Mouse (Mus musculus) bone marrow macrophage, adult 2 months (primary cell): ENCODE measurements around the gene Nomo1. TPM values are rescaled to one million over a fixed set of nuclear protein-coding genes. Genes with fewer than 3 reads are reported as not detected.
A peak's percentile ranks its signal among the peaks of the same experiment; 100 is the strongest.

Experiments
- H3K27ac ChIP-seq: 2 replicates; pipeline ENCODE4 v1.5.1; 2012; ENCODE audit warnings: low read depth, low read length; ENCODE audit not compliant: insufficient read depth
- H3K4me1 ChIP-seq: 2 replicates; pipeline ENCODE4 v1.6.1; 2012; ENCODE audit warnings: low read length; ENCODE audit not compliant: control insufficient read depth, insufficient read depth
- H3K4me3 ChIP-seq: 2 replicates; pipeline ENCODE4 v1.5.1; 2012; ENCODE audit warnings: mild to moderate bottlenecking, low read length, moderate library complexity; ENCODE audit not compliant: insufficient read depth
- CTCF ChIP-seq: IDR thresholded peaks from 2 replicates; pipeline ENCODE4 v1.5.1; 2012; ENCODE audit warnings: low read depth, mild to moderate bottlenecking, low read length, moderate library complexity
- POLR2A ChIP-seq: IDR thresholded peaks from 2 replicates; pipeline ENCODE4 v1.6.1; 2012; ENCODE audit warnings: mild to moderate bottlenecking, low read depth, low read length, borderline replicate concordance
- polyA plus RNA-seq: library from polyadenylated mRNA; stranded (reverse); fragments of >200 nt; gene quantifications from 2 replicates; pipeline ENCODE4 v1.2.4, GENCODE M21; 2012; ENCODE audit not compliant: missing spikeins, insufficient read depth, insufficient read length

The Nomo1 gene
- polyA plus RNA-seq, 1 experiment, result 16.8 TPM

DNA sequence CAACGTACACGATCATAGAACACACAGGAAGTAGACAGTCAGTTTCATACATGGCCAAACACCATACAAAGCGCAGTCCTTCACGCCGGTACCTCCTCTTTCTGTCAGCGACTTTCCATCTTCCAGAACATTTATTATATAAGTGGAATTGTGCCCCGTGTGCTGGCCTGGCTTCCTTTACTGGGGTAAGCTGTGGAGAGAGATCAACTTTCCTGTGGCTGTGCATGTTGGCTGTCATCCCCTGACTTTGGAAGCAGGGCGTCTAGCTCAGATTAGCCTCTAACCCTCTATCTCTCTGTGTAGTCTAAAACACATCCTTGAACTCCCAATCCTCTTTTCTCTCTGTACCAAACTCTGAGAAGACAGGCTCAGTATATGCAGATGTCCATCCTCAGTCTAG is 35.3 kb downstream of the Nomo1 start:
- no peak for TF ChIP-seq POLR2A
- no peak for TF ChIP-seq CTCF
- H3K4me3 ChIP-seq, result no peak overlapping the region
- no peak overlapping the region for H3K27ac ChIP-seq
- H3K4me1 ChIP-seq, result no peaks in the 10 kb centered on the region

DNA sequence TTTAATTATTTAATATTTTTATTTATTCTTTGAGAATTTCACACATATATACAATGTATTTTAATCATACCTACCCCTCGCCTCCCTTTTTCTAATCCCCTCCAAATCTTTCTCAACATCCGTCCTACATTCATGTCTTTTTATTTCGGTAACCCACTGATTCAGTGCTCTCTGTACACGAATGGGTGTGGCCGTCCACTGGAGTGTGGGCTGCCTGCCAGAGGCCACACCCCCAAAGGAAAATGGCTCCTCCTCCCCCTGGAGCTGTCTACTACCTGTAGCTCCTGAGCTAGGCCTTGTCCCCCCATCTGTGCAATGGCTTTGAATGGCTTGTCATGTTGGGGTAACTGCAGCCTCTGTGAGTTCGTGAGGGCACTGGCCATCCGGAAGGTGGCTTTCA is 43.3 kb downstream of the Nomo1 start:
- H3K4me1 ChIP-seq, result no peaks in the 10 kb centered on the region
- TF ChIP-seq CTCF (no peak), POLR2A (no peak)
- H3K4me3 ChIP-seq, result no peak overlapping the region
- H3K27ac ChIP-seq, result no peak overlapping the region

DNA sequence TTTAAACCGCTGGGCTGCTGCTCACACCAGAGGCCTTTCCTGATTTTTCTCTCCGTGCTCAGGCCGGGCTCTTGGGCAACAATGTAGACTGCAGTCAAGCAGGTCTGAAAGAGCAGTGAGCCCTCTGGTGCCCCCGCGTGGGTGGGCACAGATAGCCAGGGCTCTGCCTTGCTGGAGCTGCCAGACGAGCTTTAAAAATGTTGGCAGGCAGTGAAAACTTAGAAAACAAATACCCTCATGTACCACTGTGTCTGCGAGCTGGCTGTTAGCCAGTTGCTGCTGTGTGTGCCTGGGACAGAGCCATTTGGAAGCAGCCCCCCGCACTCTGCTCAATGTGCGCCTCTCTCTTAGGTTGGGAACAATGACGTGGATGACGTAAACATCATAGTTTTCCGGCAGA is 44.2 kb downstream of the Nomo1 start:
- no peaks in the 10 kb centered on the region for H3K4me1 ChIP-seq
- H3K27ac ChIP-seq, result no peak overlapping the region
- TF ChIP-seq POLR2A (no peak), CTCF (no peak)
- no peak overlapping the region for H3K4me3 ChIP-seq

DNA sequence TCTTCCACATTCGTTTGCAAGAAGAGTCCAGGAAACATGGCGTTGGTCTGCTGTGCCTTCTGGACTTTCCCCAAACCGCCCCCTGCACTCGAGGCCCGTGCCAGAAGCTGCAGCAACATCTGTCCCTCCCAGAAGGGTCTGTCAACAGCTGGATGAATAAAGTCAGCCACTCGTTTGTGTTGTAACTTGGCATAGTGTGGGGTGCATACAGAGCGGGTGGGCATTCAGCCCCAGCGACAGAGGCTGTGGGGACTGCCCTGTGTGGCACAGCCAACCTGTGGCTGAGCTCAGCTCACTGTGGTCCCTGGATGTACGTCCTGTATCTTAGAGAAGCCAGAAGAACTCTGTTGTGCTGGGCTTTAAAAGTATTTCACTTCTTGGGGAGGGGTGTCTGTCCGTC is 50.5 kb downstream of the Nomo1 start:
- TF ChIP-seq CTCF, result no peak
- TF ChIP-seq POLR2A, result no peak
- no peak overlapping the region for H3K4me3 ChIP-seq
- H3K27ac ChIP-seq, result no peak overlapping the region
- H3K4me1 ChIP-seq, result peaks cover 2% of the 10 kb centered on the region; the same call in 1 of the 2 replicates

DNA sequence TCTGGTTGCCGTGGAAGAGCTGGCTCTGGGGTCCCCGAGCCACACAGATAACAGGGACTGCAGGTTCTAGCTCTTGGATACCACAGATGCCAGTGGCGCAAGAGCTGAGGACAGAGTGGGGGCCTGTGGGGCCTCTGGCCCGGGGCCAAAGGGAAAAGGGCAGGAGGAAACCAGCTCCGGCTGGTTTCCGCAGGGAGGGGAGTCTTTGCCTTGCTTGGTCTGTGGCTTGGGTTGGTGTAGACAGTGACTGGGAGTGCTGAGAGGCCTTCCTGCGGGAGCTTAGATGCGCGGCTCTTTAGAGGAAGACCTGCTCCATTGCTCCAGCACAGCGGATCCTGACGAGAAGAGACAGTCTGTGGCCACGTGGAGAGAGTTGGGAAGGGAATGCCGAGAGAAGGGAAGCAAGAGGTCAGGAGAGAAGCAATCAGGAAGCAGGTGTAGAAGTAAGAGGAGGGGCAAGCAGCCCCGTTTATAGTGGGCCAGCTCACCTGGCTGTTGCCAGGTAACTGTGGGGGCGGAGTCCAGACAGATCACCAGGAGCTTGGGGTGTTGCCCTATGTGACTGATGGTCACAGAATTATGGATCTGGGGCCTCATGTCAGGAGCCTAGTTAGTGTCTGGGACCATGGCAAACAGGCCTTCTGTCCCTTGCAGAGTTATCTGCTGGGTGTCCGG is 51.5 kb downstream of the Nomo1 start:
- no peak for TF ChIP-seq POLR2A
- no peak for TF ChIP-seq CTCF
- peaks cover 2% of the 10 kb centered on the region; the same call in 1 of the 2 replicates for H3K4me1 ChIP-seq
- no peak overlapping the region for H3K4me3 ChIP-seq
- H3K27ac ChIP-seq, result no peak overlapping the region

DNA sequence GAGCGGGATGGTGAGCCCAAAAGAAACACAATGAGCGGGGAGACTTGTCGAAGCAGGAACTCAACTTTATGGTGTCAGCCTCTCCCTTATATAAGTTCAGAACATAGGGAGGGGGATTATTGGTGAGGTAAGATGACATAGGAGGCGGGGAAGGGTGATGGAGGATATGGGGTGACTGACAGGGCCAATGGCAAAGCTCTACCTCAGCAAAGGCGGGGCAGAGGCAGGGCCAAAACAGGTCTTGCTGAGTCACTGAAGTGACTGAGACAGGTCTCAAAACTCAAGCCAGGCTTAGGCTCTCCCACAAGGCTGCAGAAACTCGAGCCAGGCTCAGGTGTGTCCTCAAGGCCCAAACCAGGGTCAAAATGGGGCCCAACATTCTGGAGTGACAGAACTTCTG is 52.9 kb downstream of the Nomo1 start:
- H3K4me3 ChIP-seq, result no peak overlapping the region
- TF ChIP-seq CTCF (no peak), POLR2A (no peak)
- peaks cover 2% of the 10 kb centered on the region; the same call in 1 of the 2 replicates for H3K4me1 ChIP-seq
- no peak overlapping the region for H3K27ac ChIP-seq

DNA sequence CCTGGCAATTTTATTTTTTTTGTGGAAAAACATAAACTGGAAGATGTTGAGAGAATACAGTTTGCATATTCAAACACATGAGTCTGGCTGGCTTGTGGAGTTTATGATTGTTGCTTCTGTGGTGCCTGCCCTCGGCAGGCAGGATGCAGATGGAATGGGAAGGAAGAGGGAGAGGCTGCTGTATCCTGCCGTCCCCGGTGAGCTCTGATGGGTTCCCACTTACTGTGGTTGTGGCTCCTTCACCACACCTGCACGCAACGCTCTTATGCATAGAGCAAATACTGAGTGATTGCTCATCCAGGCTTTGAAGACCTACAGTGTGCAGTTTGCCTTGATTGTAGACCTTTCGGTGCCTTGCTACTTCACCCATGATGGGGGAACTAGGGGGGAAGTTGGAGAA is 54.7 kb downstream of the Nomo1 start:
- TF ChIP-seq POLR2A, result no peak
- TF ChIP-seq CTCF, result no peak
- H3K4me1 ChIP-seq, result peaks cover 2% of the 10 kb centered on the region; the same call in 1 of the 2 replicates
- no peak overlapping the region for H3K27ac ChIP-seq
- no peak overlapping the region for H3K4me3 ChIP-seq

DNA sequence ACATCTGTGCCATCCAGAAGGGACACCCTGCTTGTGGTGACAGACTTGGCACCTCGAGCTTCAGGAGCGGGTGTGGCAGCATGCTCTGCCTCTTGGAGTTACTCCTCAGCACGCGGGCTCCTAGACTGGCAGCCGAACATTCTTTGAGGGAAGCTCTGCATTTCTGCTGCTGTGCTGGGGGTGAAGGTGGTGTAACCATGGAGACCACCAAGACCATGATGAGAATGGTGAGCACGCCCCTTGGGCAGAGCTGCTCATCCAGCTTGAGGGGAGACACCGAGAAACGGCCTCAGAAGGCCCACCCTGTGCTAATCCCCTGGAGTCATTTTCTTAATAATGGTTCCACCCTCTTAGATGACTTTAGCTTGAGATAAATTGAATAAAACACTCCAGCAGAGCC is 59.3 kb downstream of the Nomo1 start:
- H3K4me3 ChIP-seq, result no peak overlapping the region
- H3K27ac ChIP-seq, result no peak overlapping the region
- no peak for TF ChIP-seq CTCF
- peaks cover 2% of the 10 kb centered on the region; the same call in 1 of the 2 replicates for H3K4me1 ChIP-seq

DNA sequence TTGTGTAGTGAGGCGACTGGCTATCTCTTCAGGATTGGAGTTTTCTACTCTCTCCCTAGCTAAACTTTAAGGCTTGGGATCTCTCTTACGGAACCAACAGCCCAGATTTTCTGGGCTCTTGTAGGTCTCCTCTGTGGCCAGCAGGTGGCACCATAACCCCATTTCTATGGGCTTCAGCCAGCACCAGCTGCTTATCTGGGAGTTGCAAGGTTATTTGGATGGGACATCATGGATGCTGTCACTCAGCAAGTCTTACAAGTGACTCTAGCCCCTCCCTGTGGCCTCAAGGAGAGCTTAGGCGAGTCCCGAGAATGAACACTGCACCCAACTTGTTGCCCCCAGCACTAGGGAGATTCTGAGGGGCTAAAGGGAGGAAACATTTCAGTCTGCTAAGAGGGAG is 62.6 kb downstream of the Nomo1 start:
- TF ChIP-seq CTCF (peak; percentile 97), POLR2A (no peak)
- Histone ChIP-seq H3K27ac (no peak overlapping the region), H3K4me1 (no peaks in the 10 kb centered on the region), H3K4me3 (no peak overlapping the region)

DNA sequence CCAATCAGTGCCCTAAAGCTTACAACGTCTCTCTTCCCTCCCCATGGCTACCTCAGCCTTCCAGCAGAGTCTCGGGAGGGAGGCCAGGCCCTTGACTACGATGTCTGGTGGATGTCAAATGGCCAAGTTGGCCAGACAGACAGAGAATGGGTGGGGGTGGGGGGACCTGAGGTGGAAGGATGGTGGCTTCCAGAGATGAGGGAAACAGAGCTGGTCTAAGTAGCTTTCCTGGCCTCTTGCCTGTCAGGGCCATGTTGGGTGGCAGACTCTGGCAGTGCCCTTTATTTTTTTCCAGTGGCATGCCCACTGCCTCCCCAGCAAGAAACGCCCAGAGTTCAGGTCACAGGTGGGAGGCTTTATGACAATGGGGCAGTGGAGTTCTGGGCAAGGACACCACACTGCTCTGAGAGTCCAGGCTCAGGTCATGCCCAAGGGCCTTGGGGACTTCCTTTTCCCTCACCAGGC is 63.9 kb downstream of the Nomo1 start:
- no peak for TF ChIP-seq CTCF
- TF ChIP-seq POLR2A, result no peak
- no peaks in the 10 kb centered on the region for H3K4me1 ChIP-seq
- no peak overlapping the region for H3K27ac ChIP-seq
- H3K4me3 ChIP-seq, result no peak overlapping the region
